Mouse (Mus musculus) megakaryocyte, adult 5-6 weeks (primary cell): ENCODE measurements around the gene Filip1. TPM values are rescaled to one million over a fixed set of nuclear protein-coding genes. Genes with fewer than 3 reads are reported as not detected.

Experiments used
- ATAC-seq: 2 replicates; pipeline ENCODE4 v1.8.0; 2016; ENCODE audit warnings: mild to moderate bottlenecking, inconsistent platforms; ENCODE audit not compliant: poor library complexity, severe bottlenecking
- total RNA-seq, 2 experiments: library from RNA; stranded (forward) in 1 of 2; stranded (reverse) in 1 of 2; fragments of 153-499, 151-499 nt in 1 of 2; fragments of 221-1000, 200-1000 nt in 1 of 2; gene quantifications; 2 replicates each; pipeline versions ENCODE4 v1.2.3 to v1.2.4; 2015 to 2017

Filip1 gene
- total RNA-seq, 2 experiments from 2014 or later: 0.07 to 0.11 TPM

- ATAC-seq: no peak; the same call in 1 of the 2 replicates
Measured at GRCm38 (mm10) chr9:79918325-79919117, 94.1 kb downstream of the Filip1 start.

- no peak for ATAC-seq
Measured at GRCm38 (mm10) chr9:79914276-79914675, 98.4 kb downstream of the Filip1 start.

- ATAC-seq: no peak
Measured at GRCm38 (mm10) chr9:79912971-79913370, 99.7 kb downstream of the Filip1 start.

GRCm38 (mm10) chr9:79910166-79910565 is 102.5 kb downstream of the Filip1 start:
- ATAC-seq: no peak

- ATAC-seq: no peak
Measured at GRCm38 (mm10) chr9:79898815-79899214, 113.8 kb downstream of the Filip1 start.

- ATAC-seq: no peak
Measured at GRCm38 (mm10) chr9:79894665-79895064, 118.0 kb downstream of the Filip1 start.

- ATAC-seq: no peak
Measured at GRCm38 (mm10) chr9:79893841-79894612, 118.6 kb downstream of the Filip1 start.

- no peak for ATAC-seq
Measured at GRCm38 (mm10) chr9:79892183-79892582, 120.5 kb downstream of the Filip1 start.

GRCm38 (mm10) chr9:79890488-79890887 is 122.2 kb downstream of the Filip1 start:
- ATAC-seq: no peak

GRCm38 (mm10) chr9:79889132-79889531 is 123.5 kb downstream of the Filip1 start:
- ATAC-seq: no peak

GRCm38 (mm10) chr9:79885244-79886210 is 127.1 kb downstream of the Filip1 start:
- ATAC-seq: peak; percentile 65; the same call in 1 of the 2 replicates

- no peak for ATAC-seq
Measured at GRCm38 (mm10) chr9:79883139-79883538, 129.5 kb downstream of the Filip1 start.

GRCm38 (mm10) chr9:79880031-79880430 is 132.6 kb downstream of the Filip1 start:
- no peak for ATAC-seq

- ATAC-seq: no peak
Measured at GRCm38 (mm10) chr9:79875522-79876131, 137.0 kb downstream of the Filip1 start.

GRCm38 (mm10) chr9:79872598-79872997 is 140.1 kb downstream of the Filip1 start:
- no peak for ATAC-seq

- no peak for ATAC-seq
Measured at GRCm38 (mm10) chr9:79869512-79869911, 143.1 kb downstream of the Filip1 start.

- ATAC-seq: no peak
Measured at GRCm38 (mm10) chr9:79865998-79866397, 146.7 kb downstream of the Filip1 start.

- ATAC-seq: no peak
Measured at GRCm38 (mm10) chr9:79862544-79862943, 150.1 kb downstream of the Filip1 start.

GRCm38 (mm10) chr9:79847099-79847498 is 165.6 kb downstream of the Filip1 start:
- peak; percentile 77 for ATAC-seq

GRCm38 (mm10) chr9:79842615-79843014 is 170.0 kb downstream of the Filip1 start:
- ATAC-seq: no peak
